Mouse (Mus musculus): Measurements from ENCODE around the gene Slc16a12.

Slc16a12 gene

GRCm38 (mm10) chr19:34726254-34726962 is 20.7 kb downstream of the Slc16a12 start:
- no peak for DNase-seq (ENCODE audit: low read depth, low spot score)

GRCm38 (mm10) chr19:34725418-34725817 is 21.7 kb downstream of the Slc16a12 start:
- DNase-seq (ENCODE audit: low read depth, low spot score), result no peak

- no peak for DNase-seq (ENCODE audit: low read depth, low spot score)
These were observed 22.5 kb downstream of the Slc16a12 start for GRCm38 (mm10) chr19:34724598-34724997.

GRCm38 (mm10) chr19:34722541-34722940 is 24.5 kb downstream of the Slc16a12 start:
- no peak for DNase-seq (ENCODE audit: low read depth, low spot score)

GRCm38 (mm10) chr19:34720130-34720529 is 27.0 kb downstream of the Slc16a12 start:
- DNase-seq (ENCODE audit: low read depth, low spot score), result no peak

- DNase-seq (ENCODE audit: low read depth, low spot score), result no peak
These were observed 28.1 kb downstream of the Slc16a12 start for GRCm38 (mm10) chr19:34718963-34719362.

GRCm38 (mm10) chr19:34718478-34718877 is 28.6 kb downstream of the Slc16a12 start:
- DNase-seq (ENCODE audit: low read depth, low spot score), result no peak

GRCm38 (mm10) chr19:34715895-34716294 is 31.2 kb downstream of the Slc16a12 start:
- no peak for DNase-seq (ENCODE audit: low read depth, low spot score)

- DNase-seq (ENCODE audit: low read depth, low spot score), result no peak
These were observed 32.8 kb downstream of the Slc16a12 start for GRCm38 (mm10) chr19:34714250-34714666.

- DNase-seq (ENCODE audit: low read depth, low spot score), result no peak
These were observed 35.0 kb downstream of the Slc16a12 start for GRCm38 (mm10) chr19:34712050-34712449.

GRCm38 (mm10) chr19:34708221-34708620 is 38.9 kb downstream of the Slc16a12 start:
- no peak for DNase-seq (ENCODE audit: low read depth, low spot score)

- DNase-seq (ENCODE audit: low read depth, low spot score), result no peak
These were observed 39.5 kb downstream of the Slc16a12 start for GRCm38 (mm10) chr19:34707571-34707970.

GRCm38 (mm10) chr19:34706261-34706660 is 40.8 kb downstream of the Slc16a12 start:
- DNase-seq (ENCODE audit: low read depth, low spot score), result peak; percentile 4

GRCm38 (mm10) chr19:34705141-34705540 is 41.9 kb downstream of the Slc16a12 start:
- no peak for DNase-seq (ENCODE audit: low read depth, low spot score)

GRCm38 (mm10) chr19:34699300-34699699 is 47.8 kb downstream of the Slc16a12 start:
- no peak for DNase-seq (ENCODE audit: low read depth, low spot score)

GRCm38 (mm10) chr19:34698852-34699251 is 48.2 kb downstream of the Slc16a12 start:
- no peak for DNase-seq (ENCODE audit: low read depth, low spot score)

GRCm38 (mm10) chr19:34698432-34698831 is 48.7 kb downstream of the Slc16a12 start:
- no peak for DNase-seq (ENCODE audit: low read depth, low spot score)

- DNase-seq (ENCODE audit: low read depth, low spot score), result no peak
These were observed 49.6 kb downstream of the Slc16a12 start for GRCm38 (mm10) chr19:34697461-34697860.

GRCm38 (mm10) chr19:34696352-34696986 is 50.6 kb downstream of the Slc16a12 start:
- no peak for DNase-seq (ENCODE audit: low read depth, low spot score)

- DNase-seq (ENCODE audit: low read depth, low spot score), result no peak
These were observed 55.7 kb downstream of the Slc16a12 start for GRCm38 (mm10) chr19:34691402-34691801.

- no peak for DNase-seq (ENCODE audit: low read depth, low spot score)
These were observed 61.6 kb downstream of the Slc16a12 start for GRCm38 (mm10) chr19:34685530-34685929.

GRCm38 (mm10) chr19:34684857-34685256 is 62.2 kb downstream of the Slc16a12 start:
- DNase-seq (ENCODE audit: low read depth, low spot score), result peak; percentile 24

- DNase-seq (ENCODE audit: low read depth, low spot score), result no peak
These were observed 68.7 kb downstream of the Slc16a12 start for GRCm38 (mm10) chr19:34678428-34678827.
